Mouse (Mus musculus): ENCODE measurements around the gene Pla2g4b.
A peak's percentile ranks its signal among the peaks of the same experiment; 100 is the strongest.

Pla2g4b gene

DNA sequence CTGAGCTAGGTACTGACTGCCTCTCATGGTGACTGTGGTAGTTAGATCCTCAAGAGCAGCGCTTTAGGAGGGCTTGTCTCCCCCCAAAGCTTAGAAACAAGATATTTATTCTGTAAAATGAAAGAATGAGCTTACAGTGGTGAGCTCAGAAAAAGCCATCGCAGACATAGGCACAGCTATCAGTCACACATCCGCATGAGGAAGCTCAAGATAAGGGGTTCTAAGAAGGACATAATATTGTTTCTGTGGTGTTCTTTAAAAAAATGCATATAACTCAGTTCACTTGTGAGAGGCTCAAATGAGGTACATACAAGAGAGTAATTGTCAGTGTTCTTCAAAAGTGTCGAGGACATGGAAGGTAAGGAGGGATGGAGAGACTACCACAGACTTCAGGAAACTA is 17.3 kb upstream of the Pla2g4b start:
- no peak for DNase-seq (ENCODE audit: low spot score in 2 of 2)

GRCm38 (mm10) chr2:120017599-120017998 is 15.6 kb upstream of the Pla2g4b start:
- no peak for DNase-seq (ENCODE audit: low spot score in 2 of 2)

DNA sequence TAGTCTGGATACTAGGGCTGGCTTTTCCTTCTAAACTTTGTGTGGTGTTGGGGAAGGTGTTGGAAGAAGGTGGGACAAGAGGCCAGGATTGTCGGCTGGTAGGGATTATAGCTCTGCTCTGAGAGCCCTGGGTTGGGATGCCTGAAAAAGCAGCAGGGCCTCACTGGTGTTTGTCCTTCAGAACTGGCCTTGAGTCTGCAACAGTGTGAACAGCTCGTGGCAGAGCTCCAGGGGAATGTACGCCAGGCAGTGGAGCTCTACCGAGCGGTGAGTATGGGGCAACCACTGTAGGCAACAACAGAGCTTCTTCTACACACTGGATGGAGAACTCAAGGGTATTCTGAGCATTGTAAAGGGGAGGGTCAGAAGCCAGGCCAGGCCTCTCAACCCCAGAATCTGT is 8.9 kb upstream of the Pla2g4b start:
- DNase-seq (ENCODE audit: low spot score in 2 of 2): no peak

DNA sequence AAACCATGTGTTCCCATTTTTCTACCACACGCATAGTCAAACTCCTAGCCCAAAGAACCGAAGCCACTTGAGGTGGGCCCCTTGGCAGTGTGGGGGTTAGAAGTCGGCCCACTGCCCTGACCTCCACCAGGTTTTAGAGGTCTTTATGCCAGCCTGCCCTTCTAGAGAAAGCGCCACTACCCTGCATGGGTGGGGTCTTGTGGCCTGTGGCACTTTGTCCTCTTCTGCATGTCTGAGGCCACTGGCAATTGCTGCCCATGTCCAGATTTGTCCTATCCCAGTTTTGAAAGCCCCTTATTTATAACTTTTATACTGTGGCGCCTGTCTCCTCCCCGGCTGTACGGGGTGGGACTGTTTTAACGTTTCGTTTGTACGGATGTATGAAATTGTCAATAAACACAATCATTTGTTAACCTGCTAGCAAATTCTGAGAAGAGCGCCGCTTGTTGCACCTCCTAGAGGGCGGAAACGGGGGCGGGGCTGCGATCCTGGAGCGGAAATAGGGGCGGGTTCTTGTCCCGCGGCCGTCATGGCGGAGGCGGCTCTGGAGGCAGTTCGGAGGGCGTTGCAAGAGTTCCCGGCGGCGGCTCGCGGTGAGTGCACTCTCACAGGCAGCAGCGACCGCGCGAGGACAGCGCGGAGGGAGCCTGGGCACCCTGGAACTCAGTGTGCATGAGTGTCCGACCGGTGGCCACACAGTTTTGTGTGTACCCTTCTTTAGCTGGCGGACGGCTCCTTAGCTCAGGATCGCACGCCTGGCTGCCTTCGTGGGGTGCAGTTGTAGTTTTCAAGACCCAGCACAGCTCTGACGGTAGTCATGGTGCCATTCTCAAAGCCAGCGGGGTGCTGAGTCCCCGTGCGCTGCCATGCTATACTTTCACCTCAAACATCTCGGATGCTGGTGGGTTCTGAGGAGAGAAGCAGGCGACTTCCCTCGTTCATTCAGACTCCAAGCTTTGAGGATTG is 6.0 kb upstream of the Pla2g4b start, which contains the start of the genes Jmjd7 and Gm28042:
Gene Jmjd7, plus strand, starts transcription at position 500 of the 966 bp plus-strand sequence.
Gene Gm28042, plus strand, starts transcription at position 510 of the 966 bp plus-strand sequence.
- peak; percentile 89 to 92 for DNase-seq (ENCODE audit: low spot score in 2 of 2)

DNA sequence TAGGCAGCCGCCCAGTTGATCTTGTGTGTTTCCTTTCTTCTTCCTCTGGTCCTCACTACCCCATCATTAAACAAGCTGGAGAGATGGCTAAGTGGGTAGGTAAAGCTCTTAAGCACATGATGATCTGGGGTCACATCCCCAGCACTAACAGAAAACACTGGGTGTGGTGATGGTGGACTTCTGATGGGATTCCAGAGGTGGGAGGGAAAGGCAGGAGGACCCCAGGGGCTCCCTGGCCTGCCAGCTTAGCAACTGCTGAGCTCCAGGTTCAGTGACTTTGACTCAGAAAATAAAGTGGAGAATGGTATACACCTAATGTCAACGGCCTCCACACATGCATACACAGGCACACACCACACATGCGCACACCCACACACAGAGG is 5.3 kb upstream of the Pla2g4b start:
- DNase-seq (ENCODE audit: low spot score in 2 of 2): no peak

DNA sequence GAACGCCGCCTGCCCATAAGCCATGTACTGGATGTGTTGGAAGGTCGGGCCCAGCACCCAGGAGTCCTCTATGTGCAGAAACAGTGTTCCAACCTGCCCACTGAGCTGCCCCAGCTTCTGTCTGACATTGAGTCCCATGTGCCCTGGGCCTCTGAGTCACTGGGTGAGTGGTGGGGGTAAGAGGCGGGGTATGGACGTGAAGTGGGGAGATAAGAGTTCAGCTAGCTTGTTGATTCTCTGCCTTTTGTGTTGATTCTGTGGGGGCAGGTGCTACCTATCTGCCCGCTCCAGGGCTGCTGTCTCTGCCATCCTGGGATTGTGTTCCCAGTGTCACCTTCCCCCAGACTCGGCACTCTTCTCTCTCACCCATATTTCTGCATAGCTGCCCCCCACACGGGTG is 2.8 kb upstream of the Pla2g4b start:
- DNase-seq (ENCODE audit: low spot score in 2 of 2): no peak

DNA sequence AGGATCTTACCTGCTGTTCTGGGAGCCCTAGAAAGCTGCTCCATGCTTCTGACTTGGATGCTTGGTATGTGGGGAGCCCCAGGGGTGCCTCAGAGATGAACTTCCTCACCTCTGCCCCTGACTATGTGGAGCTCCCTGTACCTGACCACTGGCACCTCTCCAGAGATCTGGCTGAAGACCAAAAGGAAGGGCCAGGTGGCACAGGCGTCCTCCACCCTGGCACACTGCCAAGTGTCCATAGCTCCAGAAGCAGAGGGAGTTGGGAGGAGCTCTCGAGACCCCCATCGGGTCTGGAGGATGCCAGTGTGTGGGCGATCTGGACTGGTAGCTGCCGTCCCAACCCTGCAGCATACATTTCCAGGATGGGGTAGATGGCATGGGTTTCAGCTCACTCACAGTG is 509 bp downstream of the Pla2g4b start:
- DNase-seq (ENCODE audit: low spot score in 2 of 2): no peak

DNA sequence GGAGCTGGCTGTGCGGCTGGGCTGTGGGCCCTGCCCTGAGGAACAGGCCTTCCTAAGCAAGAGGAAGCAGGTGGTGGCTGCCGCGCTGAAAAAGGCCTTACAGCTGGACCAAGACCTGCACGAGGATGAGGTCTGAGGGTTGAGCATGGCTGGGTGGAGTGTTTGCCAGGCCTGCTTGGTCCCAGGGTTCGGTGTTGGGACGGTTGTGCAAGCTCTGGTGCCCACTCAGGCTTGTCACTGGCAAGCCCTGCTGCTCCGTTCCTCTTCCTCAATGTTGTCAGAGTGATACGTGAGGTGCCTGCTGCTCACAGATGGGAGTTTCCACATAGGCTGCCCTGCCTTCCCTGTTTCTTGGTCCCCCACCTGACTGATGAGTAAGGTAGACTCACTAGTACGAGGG is 4.5 kb downstream of the Pla2g4b start:
- no peak for DNase-seq (ENCODE audit: low spot score in 2 of 2)

- no peak for DNase-seq (ENCODE audit: low spot score in 2 of 2)
Measured at GRCm38 (mm10) chr2:120040991-120041390, 7.8 kb downstream of the Pla2g4b start.

GRCm38 (mm10) chr2:120044101-120044603 is 10.9 kb downstream of the Pla2g4b start:
- no peak for DNase-seq (ENCODE audit: low spot score in 2 of 2)

DNA sequence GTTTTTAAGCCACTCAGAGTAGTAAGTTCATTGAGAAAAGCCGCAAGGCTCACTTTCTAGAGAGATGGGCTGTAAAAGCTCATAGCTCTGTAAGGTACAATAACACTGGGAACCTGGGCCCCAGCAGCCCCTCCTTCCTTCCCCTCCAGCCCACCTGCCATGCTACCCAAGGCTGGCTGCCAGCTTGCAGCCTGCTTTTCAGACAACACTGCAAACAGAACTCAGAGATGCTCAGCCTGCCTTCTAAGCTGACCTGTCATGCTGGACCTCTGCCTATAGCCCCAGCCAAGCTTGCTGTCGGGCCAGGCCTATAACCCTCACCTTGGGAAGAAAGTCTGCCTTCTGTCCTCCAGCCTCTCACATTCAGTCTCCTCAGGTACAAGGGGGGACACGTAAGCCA is 11.5 kb downstream of the Pla2g4b start:
- no peak for DNase-seq (ENCODE audit: low spot score in 2 of 2)

GRCm38 (mm10) chr2:120046486-120047310 is 13.5 kb downstream of the Pla2g4b start:
- no peak for DNase-seq (ENCODE audit: low spot score in 2 of 2)

- DNase-seq (ENCODE audit: low spot score in 2 of 2): no peak
Measured at GRCm38 (mm10) chr2:120048173-120048572, 15.0 kb downstream of the Pla2g4b start.

DNA sequence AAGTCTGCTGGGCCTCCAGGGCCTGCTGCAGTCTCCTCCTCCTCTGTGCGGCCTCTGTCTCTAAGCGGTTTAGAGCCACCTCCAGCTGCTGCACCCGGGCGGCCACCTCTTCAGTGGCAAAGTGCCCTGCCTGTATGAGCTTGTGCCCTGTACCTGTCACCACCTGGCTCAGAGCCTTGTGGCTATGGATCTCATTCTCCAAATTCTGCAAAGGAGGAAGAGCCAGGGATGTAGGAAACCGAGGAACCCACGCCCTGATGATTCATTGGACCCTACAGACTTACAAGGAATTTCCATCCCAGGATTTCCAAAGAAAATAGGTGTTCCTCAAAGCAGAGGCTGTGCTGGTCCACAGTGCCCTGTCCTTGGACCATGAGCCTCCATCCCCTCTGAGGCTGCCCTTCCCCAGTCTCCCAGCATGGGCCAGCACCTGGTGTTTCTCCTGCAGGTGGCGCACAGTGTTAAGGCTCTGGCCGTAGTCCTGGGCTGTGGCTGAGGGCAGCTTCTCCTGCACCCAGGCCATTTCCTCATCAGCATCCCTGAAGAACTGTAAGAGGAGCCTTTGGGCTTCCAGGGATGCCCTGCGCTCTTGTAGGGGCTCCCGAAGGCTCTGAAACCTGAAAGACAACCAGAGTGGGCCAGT is 16.5 kb downstream of the Pla2g4b start:
- DNase-seq (ENCODE audit: low spot score in 2 of 2): peak; percentile 19 to 58

DNA sequence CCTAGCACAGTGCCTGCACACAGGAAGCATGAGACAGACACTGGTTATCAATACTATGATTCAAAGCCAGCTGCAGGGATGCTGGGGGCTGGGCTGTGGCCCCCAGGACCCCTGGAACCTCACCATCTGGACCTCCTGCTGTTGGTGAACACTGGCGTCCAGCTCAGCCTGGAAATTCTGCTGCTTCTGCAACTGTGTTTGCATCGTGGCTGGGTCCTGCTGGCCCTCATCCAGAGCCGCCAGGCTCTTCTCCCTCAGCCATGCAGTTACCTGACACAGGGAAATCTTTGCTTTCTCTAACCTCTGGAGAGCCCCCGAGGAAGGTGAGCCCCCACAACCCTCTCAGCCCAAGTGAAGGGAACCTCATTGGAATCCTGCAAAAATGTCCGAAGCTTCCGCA is 18.2 kb downstream of the Pla2g4b start:
- DNase-seq (ENCODE audit: low spot score in 2 of 2): no peak

DNA sequence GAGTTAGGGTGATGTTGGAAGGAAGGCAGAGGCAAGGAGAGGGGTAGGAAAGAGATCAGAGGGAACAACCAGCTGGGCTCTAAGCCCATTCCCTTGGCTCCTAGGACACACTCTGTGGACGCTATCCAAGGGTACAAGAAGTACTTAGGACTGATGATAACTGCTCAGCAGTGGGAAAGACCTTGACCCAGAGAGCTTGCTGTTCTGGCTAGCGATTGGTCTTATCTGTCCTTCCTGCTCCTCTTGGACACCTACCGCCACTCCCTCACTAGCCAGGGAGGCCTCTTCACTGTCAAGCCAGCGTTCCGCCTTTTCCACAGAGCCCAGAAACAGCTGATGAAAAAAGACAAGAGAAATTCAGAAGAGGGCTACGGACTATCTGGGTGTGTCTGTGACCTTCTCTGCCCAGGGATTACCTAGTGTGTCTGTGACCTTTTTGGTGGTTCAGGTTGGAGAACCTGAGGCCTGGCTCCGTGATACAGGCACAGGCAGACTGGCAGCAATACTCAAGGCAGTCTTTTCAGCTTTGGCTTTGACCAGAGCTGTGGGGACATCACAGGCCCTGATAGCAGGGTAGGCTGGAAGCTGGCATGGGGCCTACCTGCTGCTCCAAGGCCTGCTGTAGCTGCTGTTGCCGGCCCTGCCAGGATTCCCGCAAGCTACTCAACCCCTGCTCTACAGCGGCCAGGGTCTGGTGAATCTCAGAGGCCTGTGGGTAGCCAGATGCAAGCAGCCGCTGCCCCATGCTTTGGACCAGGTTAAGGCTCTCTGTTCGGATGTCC is 21.7 kb downstream of the Pla2g4b start:
- DNase-seq (ENCODE audit: low spot score in 2 of 2): no peak

DNA sequence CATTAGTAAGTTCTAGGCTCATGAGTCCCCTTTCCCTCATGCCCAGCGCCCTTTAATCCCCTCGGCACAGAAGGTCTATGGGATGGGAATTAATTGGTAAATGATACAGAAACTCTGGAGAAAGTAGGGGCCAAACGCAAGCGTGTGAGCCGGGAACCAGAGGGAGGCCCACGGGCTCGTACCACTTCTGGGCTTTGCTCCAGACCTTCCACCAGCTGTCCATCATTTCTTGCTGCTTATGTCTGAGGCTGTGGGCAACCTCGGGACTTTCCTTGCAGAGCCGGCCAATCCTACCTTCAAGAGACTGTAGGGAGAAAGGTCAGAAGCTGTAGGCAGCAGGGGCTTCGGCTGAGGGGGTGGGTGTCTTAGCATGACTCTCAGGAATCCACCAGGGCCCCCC is 22.7 kb downstream of the Pla2g4b start:
- DNase-seq (ENCODE audit: low spot score in 2 of 2): no peak

DNA sequence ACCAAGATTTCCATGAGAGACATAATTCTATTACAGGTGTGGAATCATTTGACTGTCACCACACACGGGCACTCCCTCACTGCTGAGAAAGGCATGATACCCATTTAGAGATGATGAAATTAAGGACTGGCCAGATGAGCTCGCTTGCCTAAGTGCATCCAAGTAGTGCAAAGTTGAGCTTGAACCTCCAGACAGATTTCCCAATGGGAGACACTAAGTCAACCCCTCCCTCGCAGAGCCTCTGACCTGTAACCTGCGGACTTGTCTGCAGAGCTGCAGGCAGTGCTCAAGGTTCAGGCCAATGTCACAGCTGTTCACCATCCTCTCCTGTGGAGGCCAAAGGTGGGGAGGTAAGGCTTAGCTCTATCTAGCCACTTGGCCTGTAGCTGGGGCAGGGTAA is 25.6 kb downstream of the Pla2g4b start:
- no peak for DNase-seq (ENCODE audit: low spot score in 2 of 2)

GRCm38 (mm10) chr2:120059466-120059865 is 26.2 kb downstream of the Pla2g4b start:
- no peak for DNase-seq (ENCODE audit: low spot score in 2 of 2)

DNA sequence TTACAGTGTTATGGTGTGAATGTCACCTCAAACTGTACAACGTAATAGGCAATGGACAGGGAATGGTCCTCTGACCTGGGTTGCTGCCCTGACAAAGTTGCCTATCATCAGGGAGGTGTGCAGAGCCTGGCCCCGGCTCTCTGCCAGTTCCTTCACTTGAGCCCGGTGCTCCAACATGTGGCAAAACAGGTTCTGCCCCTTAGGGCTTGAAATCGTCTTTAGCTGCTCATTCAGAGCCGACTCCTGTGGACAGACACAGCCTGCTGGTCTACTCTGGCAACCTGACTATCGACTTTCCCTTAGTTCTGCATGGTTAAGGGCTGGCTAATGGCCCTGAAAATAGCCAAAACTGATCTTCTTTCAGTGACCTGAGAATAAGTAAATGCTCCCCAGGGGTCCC is 27.0 kb downstream of the Pla2g4b start:
- peak; percentile 44 to 69 for DNase-seq (ENCODE audit: low spot score in 2 of 2)

DNA sequence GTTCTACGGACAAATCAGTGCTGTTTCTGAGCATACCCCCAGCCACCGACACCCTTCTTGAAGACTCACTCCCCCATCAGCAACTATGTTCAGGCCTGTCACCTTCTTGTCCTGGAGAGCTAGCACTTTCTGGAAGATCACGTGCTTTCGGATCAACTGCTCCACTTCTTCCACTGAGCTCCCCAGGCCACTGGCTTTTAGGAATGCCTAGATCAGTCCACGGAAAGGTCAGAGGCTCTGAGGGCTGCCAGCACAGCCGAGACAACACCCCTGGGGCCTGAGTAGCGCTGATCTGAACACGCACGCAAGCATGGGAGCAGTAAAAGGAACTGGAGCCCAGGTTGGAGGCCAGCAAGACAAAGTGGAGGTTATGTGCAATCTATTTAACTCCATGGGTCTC is 27.4 kb downstream of the Pla2g4b start:
- peak in 1 of 2 experiments; percentile 12 for DNase-seq (ENCODE audit: low spot score in 2 of 2)

All from urinary bladder, adult 18-20 months (tissue).